Mouse (Mus musculus): ENCODE results near the gene Napa. TPM values are rescaled to one million over a fixed set of nuclear protein-coding genes. Genes with fewer than 3 reads are reported as not detected.

Gene Napa
- polyA plus RNA-seq (2012; rRNA removed) = 134 and 145 TPM in 2 replicates

DNA sequence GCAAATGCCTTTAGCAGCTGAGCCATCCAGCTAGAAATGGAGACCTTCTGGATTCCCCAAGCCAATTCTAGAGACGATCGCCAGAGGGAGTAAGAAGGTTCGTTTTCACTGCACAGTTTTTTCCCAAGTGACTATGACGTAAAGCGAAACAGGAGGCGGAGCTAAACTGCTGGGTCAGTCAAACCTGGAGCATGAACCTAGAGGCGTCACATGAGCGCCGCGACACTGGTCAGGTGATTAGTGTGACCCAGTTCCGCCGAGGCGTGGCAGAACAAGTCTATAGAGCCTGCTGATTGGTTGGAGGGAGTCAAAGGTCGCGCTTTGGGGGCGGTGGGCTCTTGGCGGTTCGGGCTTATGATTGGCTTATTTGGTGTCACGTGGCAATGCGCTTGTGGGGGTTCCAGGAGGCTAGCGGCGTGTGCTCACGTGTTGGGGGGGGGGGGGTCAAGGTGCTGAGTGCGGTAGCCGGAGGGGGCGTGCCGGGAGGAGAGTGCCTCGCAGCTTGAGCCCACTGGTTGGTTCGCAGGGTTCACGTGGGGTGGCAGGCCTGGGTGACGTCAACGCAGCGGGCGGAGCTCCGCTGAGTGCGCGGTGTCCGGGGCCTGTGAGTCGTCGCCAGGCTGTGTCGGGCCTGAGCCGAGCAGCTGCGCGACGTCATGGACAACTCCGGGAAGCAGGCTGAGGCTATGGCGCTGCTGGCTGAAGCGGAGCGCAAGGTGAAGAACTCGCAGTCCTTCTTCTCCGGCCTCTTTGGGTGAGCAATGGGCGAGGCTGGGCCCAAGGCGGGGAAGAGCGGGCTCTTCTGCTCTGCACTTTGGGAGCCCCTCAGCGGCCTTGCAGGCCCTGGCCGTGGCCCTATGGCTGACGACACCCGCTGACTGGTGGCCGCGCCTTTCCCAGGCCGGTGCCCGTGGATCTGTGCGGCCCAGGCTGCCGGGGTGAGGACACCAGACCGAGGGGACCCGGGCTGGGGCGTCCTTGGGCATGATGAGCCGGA, at the start of gene Napa:
TSS of gene Napa (plus strand) at position 438 of the 997 bp plus-strand sequence.
- peak within 1 kb of the TSS; percentile 77 for H3K27ac ChIP-seq (ENCODE audit: control insufficient read depth, insufficient read depth, low read depth, low read length)
- peak within 1 kb of the TSS; percentile 91 for H3K4me3 ChIP-seq (ENCODE audit: control insufficient read depth, low read depth, low read length)
- H3K27me3 ChIP-seq (ENCODE audit: control insufficient read depth, insufficient read depth, low read length) = no peaks in the 10 kb centered on the region
- TF ChIP-seq CTCF (IDR thresholded peaks at IDR 0.05; ENCODE audit: control insufficient read depth, insufficient read depth, insufficient replicate concordance, low read depth, low read length) (peak; percentile 26; the same call in 1 of the 2 replicates), POLR2A (IDR thresholded peaks at IDR 0.05; ENCODE audit: control insufficient read depth, low read depth, low read length) (peak; percentile 97)
- H3K36me3 ChIP-seq (ENCODE audit: control insufficient read depth, insufficient read depth, low read length) = no peaks in the 10 kb centered on the region
- peaks cover 10% of the 10 kb centered on the region for H3K4me1 ChIP-seq (ENCODE audit: control insufficient read depth, insufficient read depth, low read length)

DNA sequence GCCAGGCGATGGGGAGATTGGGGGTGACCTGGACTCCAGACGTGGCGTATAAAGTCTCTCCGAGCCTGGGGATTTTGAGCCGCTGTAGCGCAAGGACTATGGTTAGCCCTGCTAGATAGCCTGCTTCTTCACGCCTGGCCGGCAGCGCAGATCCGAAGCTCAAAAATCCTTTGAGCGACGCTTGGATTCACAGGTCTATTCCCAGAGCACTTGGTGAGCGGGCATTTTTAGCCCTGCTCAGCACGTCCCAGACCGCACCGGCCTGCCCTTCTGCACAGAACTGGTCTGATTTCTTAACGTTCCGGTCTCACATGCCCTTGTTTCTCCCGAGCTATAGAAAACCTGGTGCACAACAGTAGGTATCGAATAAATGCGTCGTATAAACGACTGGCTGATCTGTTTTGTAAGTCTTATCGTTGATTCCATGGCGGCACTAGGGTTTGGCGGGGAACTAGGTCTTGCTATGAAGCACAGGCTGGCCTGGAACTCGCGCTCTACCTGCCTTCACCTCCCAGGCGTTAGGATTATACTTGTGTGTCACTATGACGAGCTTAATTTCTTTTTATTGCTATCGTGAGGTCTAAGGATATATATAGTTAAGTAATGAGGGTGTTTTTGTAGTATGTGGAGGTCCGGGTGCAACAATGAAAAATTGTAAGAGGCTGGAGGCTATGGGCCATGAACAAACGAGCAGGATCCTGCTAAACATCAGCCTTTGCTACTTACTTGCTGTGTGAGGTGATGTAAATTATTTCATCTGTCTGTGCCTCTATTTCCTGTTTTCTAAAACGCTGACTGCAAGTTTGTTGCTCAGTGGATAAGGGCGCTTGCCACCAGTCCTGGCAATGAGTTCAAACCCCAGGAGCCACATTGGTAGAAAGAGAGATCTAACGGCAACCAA, 49.3 kb upstream of the Napa start:
- peak overlapping the region; percentile 94 for H3K4me3 ChIP-seq (ENCODE audit: control insufficient read depth, low read depth, low read length)
- no peaks in the 10 kb centered on the region for H3K27me3 ChIP-seq (ENCODE audit: control insufficient read depth, insufficient read depth, low read length)
- H3K4me1 ChIP-seq (ENCODE audit: control insufficient read depth, insufficient read depth, low read length) = peaks cover 17% of the 10 kb centered on the region
- H3K36me3 ChIP-seq (ENCODE audit: control insufficient read depth, insufficient read depth, low read length) = no peaks in the 10 kb centered on the region
- H3K27ac ChIP-seq (ENCODE audit: control insufficient read depth, insufficient read depth, low read depth, low read length) = peak overlapping the region; percentile 71
- TF ChIP-seq CTCF (IDR thresholded peaks at IDR 0.05; ENCODE audit: control insufficient read depth, insufficient read depth, insufficient replicate concordance, low read depth, low read length) (no peak), POLR2A (IDR thresholded peaks at IDR 0.05; ENCODE audit: control insufficient read depth, low read depth, low read length) (no peak)

DNA sequence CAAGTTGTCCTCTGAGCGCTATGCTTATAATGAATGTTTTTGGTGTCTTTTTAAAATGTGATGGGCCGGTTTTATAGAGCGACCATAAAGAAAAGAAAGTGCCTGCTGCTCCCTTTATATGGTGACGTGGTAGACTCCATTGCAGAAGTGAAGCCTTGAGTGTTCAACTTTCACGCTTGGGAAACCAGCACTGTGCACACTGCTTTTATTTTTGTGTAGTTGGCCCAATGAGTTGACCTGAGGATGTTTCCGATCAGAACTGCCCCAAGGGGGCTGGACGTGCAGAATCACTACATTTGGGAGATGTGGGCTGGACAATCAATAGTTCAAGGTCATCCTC, 48.7 kb upstream of the Napa start:
- no peak overlapping the region for H3K4me3 ChIP-seq (ENCODE audit: control insufficient read depth, low read depth, low read length)
- H3K4me1 ChIP-seq (ENCODE audit: control insufficient read depth, insufficient read depth, low read length) = peaks cover 15% of the 10 kb centered on the region
- TF ChIP-seq CTCF (IDR thresholded peaks at IDR 0.05; ENCODE audit: control insufficient read depth, insufficient read depth, insufficient replicate concordance, low read depth, low read length) (no peak), POLR2A (IDR thresholded peaks at IDR 0.05; ENCODE audit: control insufficient read depth, low read depth, low read length) (no peak)
- H3K36me3 ChIP-seq (ENCODE audit: control insufficient read depth, insufficient read depth, low read length) = no peaks in the 10 kb centered on the region
- no peak overlapping the region for H3K27ac ChIP-seq (ENCODE audit: control insufficient read depth, insufficient read depth, low read depth, low read length)
- no peaks in the 10 kb centered on the region for H3K27me3 ChIP-seq (ENCODE audit: control insufficient read depth, insufficient read depth, low read length)

DNA sequence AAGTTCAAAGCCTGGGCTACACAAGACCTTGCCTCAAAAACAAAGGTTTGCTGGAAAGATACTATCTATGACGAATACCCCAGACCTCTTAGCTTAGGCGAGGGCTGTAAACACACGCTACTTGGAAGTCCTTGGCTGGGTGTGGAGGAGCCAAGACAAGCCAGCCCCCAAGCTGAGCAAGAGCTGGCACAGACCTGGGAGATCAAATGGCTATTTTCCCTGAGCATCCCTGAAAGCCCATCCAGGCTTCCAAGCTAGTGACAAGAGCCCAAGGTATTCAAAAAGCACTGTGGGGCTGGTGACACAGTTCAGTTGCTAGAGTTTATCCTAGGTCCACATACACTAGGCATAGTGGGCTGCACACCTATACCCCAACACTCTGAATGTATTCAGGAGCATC, 47.7 kb upstream of the Napa start:
- Histone ChIP-seq H3K4me3 (ENCODE audit: control insufficient read depth, low read depth, low read length) (no peak overlapping the region), H3K27ac (ENCODE audit: control insufficient read depth, insufficient read depth, low read depth, low read length) (no peak overlapping the region)
- TF ChIP-seq POLR2A (IDR thresholded peaks at IDR 0.05; ENCODE audit: control insufficient read depth, low read depth, low read length) (no peak), CTCF (IDR thresholded peaks at IDR 0.05; ENCODE audit: control insufficient read depth, insufficient read depth, insufficient replicate concordance, low read depth, low read length) (no peak)

DNA sequence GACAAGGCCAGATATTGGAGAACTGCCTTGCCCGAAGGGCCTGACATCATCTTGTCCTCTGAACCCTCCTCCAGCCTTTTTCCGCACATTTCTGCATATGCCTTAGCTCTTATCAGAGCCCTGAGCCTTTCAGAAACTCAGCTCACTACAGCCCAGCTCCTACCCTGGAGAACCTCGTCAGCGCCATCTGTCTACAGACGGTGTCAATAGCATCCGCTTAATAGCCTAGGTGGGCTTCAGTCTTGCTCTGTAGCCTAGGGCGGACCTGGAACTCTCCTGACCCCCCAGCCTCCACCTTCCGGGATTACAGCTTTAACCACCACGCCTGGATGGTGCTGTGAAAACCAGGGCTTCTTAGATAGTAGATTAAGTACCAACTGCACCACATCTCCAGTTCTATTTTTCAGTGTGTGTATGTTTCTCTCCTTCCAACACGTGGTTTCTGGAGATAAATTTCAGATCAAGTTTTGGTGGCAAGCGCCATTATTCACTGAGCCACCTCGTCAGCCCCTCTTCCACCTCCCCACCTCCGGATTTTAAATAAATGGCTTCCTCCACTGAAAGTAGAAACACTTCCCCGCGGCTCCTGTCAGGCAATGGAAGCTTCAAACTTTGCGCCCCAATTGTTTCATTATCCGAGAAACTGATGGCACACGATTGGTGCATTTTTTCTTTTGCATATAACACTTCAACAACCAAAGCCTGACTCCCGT, 46.2 kb upstream of the Napa start:
- TF ChIP-seq CTCF (IDR thresholded peaks at IDR 0.05; ENCODE audit: control insufficient read depth, insufficient read depth, insufficient replicate concordance, low read depth, low read length) = peak; percentile 73; the same call in 1 of the 2 replicates
- TF ChIP-seq POLR2A (IDR thresholded peaks at IDR 0.05; ENCODE audit: control insufficient read depth, low read depth, low read length) = no peak
- Histone ChIP-seq H3K36me3 (ENCODE audit: control insufficient read depth, insufficient read depth, low read length) (no peaks in the 10 kb centered on the region), H3K27ac (ENCODE audit: control insufficient read depth, insufficient read depth, low read depth, low read length) (peak overlapping the region; percentile 84), H3K27me3 (ENCODE audit: control insufficient read depth, insufficient read depth, low read length) (no peaks in the 10 kb centered on the region), H3K4me1 (ENCODE audit: control insufficient read depth, insufficient read depth, low read length) (peaks cover 12% of the 10 kb centered on the region), H3K4me3 (ENCODE audit: control insufficient read depth, low read depth, low read length) (peak overlapping the region; percentile 85)

More for the DNA sequence above, 47.7 kb upstream of the Napa start:
- H3K36me3 ChIP-seq (ENCODE audit: control insufficient read depth, insufficient read depth, low read length) = no peaks in the 10 kb centered on the region
- peaks cover 15% of the 10 kb centered on the region for H3K4me1 ChIP-seq (ENCODE audit: control insufficient read depth, insufficient read depth, low read length)
- H3K27me3 ChIP-seq (ENCODE audit: control insufficient read depth, insufficient read depth, low read length) = no peaks in the 10 kb centered on the region

DNA sequence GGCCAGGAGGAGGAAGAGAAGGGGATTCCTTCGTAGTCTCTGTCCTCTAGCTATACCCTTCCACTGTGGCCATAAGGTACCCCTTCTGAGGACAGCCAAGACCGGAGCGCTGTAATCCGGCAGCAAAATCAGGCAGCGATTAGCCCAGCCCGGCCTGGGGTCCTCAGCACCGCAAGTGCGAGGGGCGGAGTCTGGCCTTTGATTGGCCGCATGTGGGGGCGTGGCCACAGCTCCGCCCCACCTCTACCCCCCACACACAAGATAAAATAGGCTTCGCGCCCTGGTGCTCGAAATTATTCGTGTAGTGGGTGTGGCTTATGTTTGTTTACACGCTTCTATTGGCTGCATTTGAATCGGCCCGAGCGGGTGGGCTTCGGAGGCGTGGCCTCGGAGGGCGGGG, 45.6 kb upstream of the Napa start:
- no peak for TF ChIP-seq CTCF (IDR thresholded peaks at IDR 0.05; ENCODE audit: control insufficient read depth, insufficient read depth, insufficient replicate concordance, low read depth, low read length)
- TF ChIP-seq POLR2A (IDR thresholded peaks at IDR 0.05; ENCODE audit: control insufficient read depth, low read depth, low read length) = peak; percentile 58
- Histone ChIP-seq H3K4me3 (ENCODE audit: control insufficient read depth, low read depth, low read length) (peak overlapping the region; percentile 85), H3K36me3 (ENCODE audit: control insufficient read depth, insufficient read depth, low read length) (no peaks in the 10 kb centered on the region), H3K27ac (ENCODE audit: control insufficient read depth, insufficient read depth, low read depth, low read length) (peak overlapping the region; percentile 84), H3K27me3 (ENCODE audit: control insufficient read depth, insufficient read depth, low read length) (no peaks in the 10 kb centered on the region), H3K4me1 (ENCODE audit: control insufficient read depth, insufficient read depth, low read length) (peaks cover 10% of the 10 kb centered on the region)

All from testis, adult 2 months (tissue).